Mouse (Mus musculus) neural tube, embryonic 13.5 days (tissue): ENCODE measurements around the gene Samd10. TPM values are rescaled to one million over a fixed set of nuclear protein-coding genes. Genes with fewer than 3 reads are reported as not detected.

ENCODE experiments used
- ATAC-seq: fragments of 200-750 bp; cut with Nextera tagmentation; 2 replicates; pipeline ENCODE4 v1.8.0; 2017; ENCODE audit warnings: low read depth, mild to moderate bottlenecking, moderate TSS enrichment, moderate library complexity
- H3K27ac ChIP-seq: fragments of 300-500 bp; sonication (generic); replicated peaks from 2 replicates; pipeline ENCODE4 v1.5.1; 2015; ENCODE audit warnings: moderate library complexity, mild to moderate bottlenecking, inconsistent platforms
- H3K27me3 ChIP-seq: fragments of 300-500 bp; sonication (generic); 2 replicates; pipeline ENCODE4 v1.6.1; 2015; ENCODE audit warnings: mild to moderate bottlenecking, inconsistent platforms
- H3K36me3 ChIP-seq: fragments of 300-500 bp; sonication (generic); 2 replicates; pipeline ENCODE4 v1.6.1; 2015; ENCODE audit warnings: mild to moderate bottlenecking, inconsistent platforms
- H3K4me1 ChIP-seq: fragments of 300-500 bp; sonication (generic); replicated peaks from 2 replicates; pipeline ENCODE4 v1.6.1; 2015; ENCODE audit warnings: inconsistent platforms
- H3K4me2 ChIP-seq: fragments of 300-500 bp; sonication (generic); 2 replicates; pipeline ENCODE4 v1.6.1; 2015; ENCODE audit warnings: inconsistent platforms, mild to moderate bottlenecking, moderate library complexity
- H3K4me3 ChIP-seq: fragments of 300-500 bp; sonication (generic); 2 replicates; pipeline ENCODE4 v1.5.1; 2015; ENCODE audit warnings: mild to moderate bottlenecking, inconsistent platforms
- H3K9ac ChIP-seq: fragments of 300-500 bp; sonication (generic); 2 replicates; pipeline ENCODE4 v1.6.1; 2015; ENCODE audit warnings: moderate library complexity, mild to moderate bottlenecking, inconsistent platforms
- H3K9me3 ChIP-seq: fragments of 300-500 bp; sonication (generic); 2 replicates; pipeline ENCODE4 v1.6.1; 2016; ENCODE audit warnings: inconsistent platforms
- WGBS: fragments of 180-500 bp; shearing (Covaris S2); methylation state at CpG from one replicate; pipeline ENCODE4 v1.1.7; 2015; 5-methylcytosine and 5-hydroxymethylcytosine counted together
- polyA plus RNA-seq: library from polyadenylated mRNA; unstranded; fragments of >200 nt; fragmentation: Nextera tagmentation; extraction: Ambion mirVana; gene quantifications from 2 replicates; pipeline ENCODE4 v1.2.1, GENCODE M21; 2015

The Samd10 gene
- polyA plus RNA-seq, 1 experiment from 2014 or later, result 157 TPM

GRCm38 (mm10) chr2:181581016-181581401 lies 18.0 kb downstream of the Samd10 start:
- WGBS, result 1% methylated on average over 11 of the region's 11 CpGs

GRCm38 (mm10) chr2:181580131-181580772 lies 18.8 kb downstream of the Samd10 start:
- H3K27me3 ChIP-seq, result no peaks in the 10 kb centered on the region
- peak overlapping the region; percentile 94; the same call in 1 of the 2 replicates for H3K27ac ChIP-seq
- peak overlapping the region; percentile 60 for H3K9ac ChIP-seq
- H3K4me3 ChIP-seq, result peak overlapping the region; percentile 72
- H3K4me2 ChIP-seq, result peak overlapping the region; percentile 82
- ATAC-seq, result no peak
- peaks cover 26% of the 10 kb centered on the region for H3K36me3 ChIP-seq
- no peaks in the 10 kb centered on the region for H3K9me3 ChIP-seq
- WGBS, result 85% methylated on average over 5 of the region's 5 CpGs
- peaks cover 52% of the 10 kb centered on the region for H3K4me1 ChIP-seq

More at GRCm38 (mm10) chr2:181581016-181581401, 18.0 kb downstream of the Samd10 start:
- H3K36me3 ChIP-seq, result peaks cover 34% of the 10 kb centered on the region
- ATAC-seq, result peak; percentile 83
- peaks cover 52% of the 10 kb centered on the region for H3K4me1 ChIP-seq
- H3K4me3 ChIP-seq, result peak overlapping the region; percentile 72
- H3K9ac ChIP-seq, result peak overlapping the region; percentile 93
- no peaks in the 10 kb centered on the region for H3K27me3 ChIP-seq
- peak overlapping the region; percentile 94 for H3K27ac ChIP-seq
- H3K9me3 ChIP-seq, result no peaks in the 10 kb centered on the region
- peak overlapping the region; percentile 82 for H3K4me2 ChIP-seq

GRCm38 (mm10) chr2:181579681-181580080 lies 19.3 kb downstream of the Samd10 start:
- H3K9ac ChIP-seq, result peak overlapping the region; percentile 60; the same call in 1 of the 2 replicates
- peaks cover 52% of the 10 kb centered on the region for H3K4me1 ChIP-seq
- H3K36me3 ChIP-seq, result peaks cover 25% of the 10 kb centered on the region
- no peak overlapping the region for H3K4me3 ChIP-seq
- 100% methylated on average over 1 of the region's 1 CpGs for WGBS
- no peak overlapping the region for H3K4me2 ChIP-seq
- H3K9me3 ChIP-seq, result no peaks in the 10 kb centered on the region
- H3K27ac ChIP-seq, result no peak overlapping the region
- no peaks in the 10 kb centered on the region for H3K27me3 ChIP-seq
- ATAC-seq, result no peak

GRCm38 (mm10) chr2:181578790-181579618 lies 20.0 kb downstream of the Samd10 start:
- no peak overlapping the region for H3K4me2 ChIP-seq
- peaks cover 24% of the 10 kb centered on the region for H3K36me3 ChIP-seq
- ATAC-seq, result no peak
- peaks cover 52% of the 10 kb centered on the region for H3K4me1 ChIP-seq
- H3K27me3 ChIP-seq, result no peaks in the 10 kb centered on the region
- H3K9ac ChIP-seq, result 0 out of 2 replicates have a peak overlapping the region, but pooled peaks have one; percentile 22
- H3K27ac ChIP-seq, result no peak overlapping the region
- 80% methylated on average over 5 of the region's 5 CpGs for WGBS
- H3K9me3 ChIP-seq, result no peaks in the 10 kb centered on the region
- no peak overlapping the region for H3K4me3 ChIP-seq

GRCm38 (mm10) chr2:181577981-181578581 lies 20.9 kb downstream of the Samd10 start:
- no peaks in the 10 kb centered on the region for H3K9me3 ChIP-seq
- H3K4me1 ChIP-seq, result peaks cover 52% of the 10 kb centered on the region
- WGBS, result 85% methylated on average over 7 of the region's 7 CpGs
- no peaks in the 10 kb centered on the region for H3K27me3 ChIP-seq
- no peak overlapping the region for H3K4me2 ChIP-seq
- H3K27ac ChIP-seq, result no peak overlapping the region
- H3K36me3 ChIP-seq, result peaks cover 24% of the 10 kb centered on the region
- 0 out of 2 replicates have a peak overlapping the region, but pooled peaks have one; percentile 1 for H3K9ac ChIP-seq
- ATAC-seq, result no peak
- no peak overlapping the region for H3K4me3 ChIP-seq

- H3K27me3 ChIP-seq, result no peaks in the 10 kb centered on the region
- H3K4me1 ChIP-seq, result peaks cover 46% of the 10 kb centered on the region
- no peak overlapping the region for H3K9ac ChIP-seq
- H3K36me3 ChIP-seq, result peaks cover 29% of the 10 kb centered on the region
- H3K4me2 ChIP-seq, result no peak overlapping the region
- WGBS, result 41% methylated on average over 2 of the region's 2 CpGs
- H3K9me3 ChIP-seq, result no peaks in the 10 kb centered on the region
- H3K4me3 ChIP-seq, result no peak overlapping the region
- ATAC-seq, result no peak
- H3K27ac ChIP-seq, result no peak overlapping the region
These were observed 21.9 kb downstream of the Samd10 start for GRCm38 (mm10) chr2:181577126-181577525.

GRCm38 (mm10) chr2:181576613-181577012 lies 22.4 kb downstream of the Samd10 start:
- no peak for ATAC-seq
- H3K4me3 ChIP-seq, result no peak overlapping the region
- WGBS, result 99% methylated on average over 2 of the region's 2 CpGs

GRCm38 (mm10) chr2:181574921-181575545 lies 24.0 kb downstream of the Samd10 start:
- Histone ChIP-seq H3K9ac (no peak overlapping the region), H3K4me2 (no peak overlapping the region), H3K27ac (no peak overlapping the region), H3K4me3 (no peak overlapping the region), H3K36me3 (peaks cover 34% of the 10 kb centered on the region), H3K9me3 (no peaks in the 10 kb centered on the region), H3K27me3 (no peaks in the 10 kb centered on the region), H3K4me1 (peaks cover 34% of the 10 kb centered on the region)
- no peak for ATAC-seq
- WGBS, result 89% methylated on average over 7 of the region's 7 CpGs

More at GRCm38 (mm10) chr2:181576613-181577012, 22.4 kb downstream of the Samd10 start:
- no peak overlapping the region for H3K9ac ChIP-seq
- peaks cover 44% of the 10 kb centered on the region for H3K4me1 ChIP-seq
- H3K36me3 ChIP-seq, result peaks cover 34% of the 10 kb centered on the region
- no peaks in the 10 kb centered on the region for H3K27me3 ChIP-seq
- H3K27ac ChIP-seq, result no peak overlapping the region
- H3K4me2 ChIP-seq, result no peak overlapping the region
- H3K9me3 ChIP-seq, result no peaks in the 10 kb centered on the region

GRCm38 (mm10) chr2:181573961-181574360 lies 25.1 kb downstream of the Samd10 start:
- Histone ChIP-seq H3K4me2 (no peak overlapping the region), H3K27ac (no peak overlapping the region), H3K27me3 (no peaks in the 10 kb centered on the region), H3K4me1 (peaks cover 25% of the 10 kb centered on the region), H3K36me3 (peaks cover 39% of the 10 kb centered on the region), H3K4me3 (no peak overlapping the region), H3K9me3 (no peaks in the 10 kb centered on the region), H3K9ac (no peak overlapping the region)
- WGBS, result 92% methylated on average over 9 of the region's 9 CpGs
- no peak for ATAC-seq

GRCm38 (mm10) chr2:181572921-181573920 lies 25.8 kb downstream of the Samd10 start:
- ATAC-seq, result no peak
- WGBS, result 94% methylated on average over 15 of the region's 15 CpGs
- no peak overlapping the region for H3K4me3 ChIP-seq
- H3K27me3 ChIP-seq, result no peaks in the 10 kb centered on the region
- H3K36me3 ChIP-seq, result peaks cover 39% of the 10 kb centered on the region
- H3K9me3 ChIP-seq, result no peaks in the 10 kb centered on the region
- H3K27ac ChIP-seq, result no peak overlapping the region
- peaks cover 18% of the 10 kb centered on the region for H3K4me1 ChIP-seq
- H3K4me2 ChIP-seq, result no peak overlapping the region
- no peak overlapping the region for H3K9ac ChIP-seq
